Mouse (Mus musculus) lung, adult 18-20 months (tissue): ENCODE data around the gene Amh.
"Not testable (repeated sequence)": the region's sequence is repeated elsewhere in the genome, so short reads cannot be mapped to it uniquely, and the experiment has no call there.

Source experiments
- DNase-seq, 2 experiments: peaks; one replicate each; pipeline ENCODE4 v3.0.0; 2022; ENCODE audit warnings: mixed read lengths in 2 of 2

The Amh gene

GRCm38 (mm10) chr10:80808099-80808984 lies 3.3 kb downstream of the Amh start:
- no peak for DNase-seq

- no peak for DNase-seq
These were observed 4.1 kb downstream of the Amh start for GRCm38 (mm10) chr10:80808985-80809632.

GRCm38 (mm10) chr10:80810084-80810483 lies 5.0 kb downstream of the Amh start:
- DNase-seq, result no peak

GRCm38 (mm10) chr10:80812391-80813041 lies 7.5 kb downstream of the Amh start:
- DNase-seq, result no peak

GRCm38 (mm10) chr10:80813366-80813765 lies 8.3 kb downstream of the Amh start, which contains the start of gene Jsrp1:
Gene Jsrp1, minus strand, starts transcription at chr10:80813498.
- no peak for DNase-seq

GRCm38 (mm10) chr10:80814800-80815199 lies 9.8 kb downstream of the Amh start:
- DNase-seq, result no peak

GRCm38 (mm10) chr10:80816303-80816702 lies 11.3 kb downstream of the Amh start:
- not testable (repeated sequence) for DNase-seq

- DNase-seq, result no peak
These were observed 12.1 kb downstream of the Amh start for GRCm38 (mm10) chr10:80817164-80817563.

GRCm38 (mm10) chr10:80817955-80818354 lies 12.9 kb downstream of the Amh start:
- not testable (repeated sequence) for DNase-seq

- DNase-seq, result no peak
These were observed 13.7 kb downstream of the Amh start for GRCm38 (mm10) chr10:80818599-80819281.

GRCm38 (mm10) chr10:80819406-80819805 lies 14.4 kb downstream of the Amh start:
- DNase-seq, result no peak

- peak in 1 of 2 experiments; percentile 38 for DNase-seq
These were observed 16.9 kb downstream of the Amh start for GRCm38 (mm10) chr10:80821991-80822390.

GRCm38 (mm10) chr10:80822528-80822927 lies 17.5 kb downstream of the Amh start:
- no peak for DNase-seq

- no peak for DNase-seq
These were observed 18.3 kb downstream of the Amh start for GRCm38 (mm10) chr10:80823316-80823715.

GRCm38 (mm10) chr10:80823847-80824643 lies 19.0 kb downstream of the Amh start:
- DNase-seq, result no peak

GRCm38 (mm10) chr10:80824827-80825226 lies 19.8 kb downstream of the Amh start:
- no peak for DNase-seq

GRCm38 (mm10) chr10:80826151-80827062 lies 21.4 kb downstream of the Amh start, which contains the start of gene Oaz1:
Gene Oaz1, plus strand, starts transcription at chr10:80826656.
- peak; percentile 100 for DNase-seq

GRCm38 (mm10) chr10:80827063-80827869 lies 22.2 kb downstream of the Amh start:
- DNase-seq, result no peak

GRCm38 (mm10) chr10:80827870-80828420 lies 22.9 kb downstream of the Amh start:
- DNase-seq, result no peak

- DNase-seq, result not testable (repeated sequence)
These were observed 23.5 kb downstream of the Amh start for GRCm38 (mm10) chr10:80828587-80828986.
